Mouse (Mus musculus) ovary, postnatal 14 days (tissue): ENCODE data around the gene Cope.

Experiments
- DNase-seq: peaks from one replicate; pipeline ENCODE4 v3.0.0; 2022; ENCODE audit warnings: low spot score

Gene Cope

GRCm38 (mm10) chr8:70302358-70302890, at the start of gene Cope, which contains the start of gene Ddx49:
Gene Cope, plus strand, starts transcription at chr8:70302518.
Gene Ddx49, minus strand, starts transcription at chr8:70302489.
- DNase-seq: peak; percentile 91

- DNase-seq: no peak
These were observed 47.7 kb upstream of the Cope start for GRCm38 (mm10) chr8:70254628-70255027.

GRCm38 (mm10) chr8:70257456-70257855, 44.9 kb upstream of the Cope start:
- DNase-seq: no peak

- no peak for DNase-seq
These were observed 43.7 kb upstream of the Cope start for GRCm38 (mm10) chr8:70258600-70258999.

- DNase-seq: no peak
These were observed 43.3 kb upstream of the Cope start for GRCm38 (mm10) chr8:70259043-70259442.

- DNase-seq: no peak
These were observed 34.6 kb upstream of the Cope start for GRCm38 (mm10) chr8:70267674-70268073.

GRCm38 (mm10) chr8:70268311-70268710, 34.0 kb upstream of the Cope start:
- DNase-seq: no peak

- no peak for DNase-seq
These were observed 33.3 kb upstream of the Cope start for GRCm38 (mm10) chr8:70268799-70269565.

- DNase-seq: no peak
These were observed 29.4 kb upstream of the Cope start for GRCm38 (mm10) chr8:70272949-70273348.

- no peak for DNase-seq
These were observed 28.0 kb upstream of the Cope start for GRCm38 (mm10) chr8:70274350-70274749.

GRCm38 (mm10) chr8:70276476-70276875, 25.8 kb upstream of the Cope start:
- no peak for DNase-seq

GRCm38 (mm10) chr8:70278175-70278574, 24.1 kb upstream of the Cope start:
- no peak for DNase-seq

- DNase-seq: no peak
These were observed 23.1 kb upstream of the Cope start for GRCm38 (mm10) chr8:70279266-70279665.

- DNase-seq: no peak
These were observed 21.3 kb upstream of the Cope start for GRCm38 (mm10) chr8:70281001-70281400.

- peak; percentile 92 for DNase-seq
These were observed 19.6 kb upstream of the Cope start, which contains the start of gene Homer3 for GRCm38 (mm10) chr8:70282603-70283135. Gene Homer3, plus strand, starts transcription at chr8:70282827.

- DNase-seq: no peak
These were observed 18.9 kb upstream of the Cope start for GRCm38 (mm10) chr8:70283136-70284077.

GRCm38 (mm10) chr8:70284421-70284820, 17.9 kb upstream of the Cope start:
- no peak for DNase-seq

GRCm38 (mm10) chr8:70285304-70285703, 17.0 kb upstream of the Cope start:
- no peak for DNase-seq

GRCm38 (mm10) chr8:70286737-70287136, 15.6 kb upstream of the Cope start:
- DNase-seq: no peak

GRCm38 (mm10) chr8:70293988-70294405, 8.3 kb upstream of the Cope start:
- DNase-seq: no peak

- DNase-seq: no peak
These were observed 1.4 kb upstream of the Cope start for GRCm38 (mm10) chr8:70300881-70301280.

GRCm38 (mm10) chr8:70302901-70303300, 583 bp downstream of the Cope start:
- DNase-seq: no peak
